Comparison of ENCODE assay signal across 11 mouse cellular contexts in genomic region chr3:145817276-145817675, GRCm38 (mm10). TPM values are rescaled to one million over a fixed set of nuclear protein-coding genes. Genes with fewer than 3 reads are reported as not detected.
A peak's percentile ranks its signal among the peaks of the same experiment; 100 is the strongest.
DNase-seq lines count a peak whose midpoint lies in the region; ATAC-seq lines count a peak whose summit lies in the region.
"Had no signal": no experiment of that assay in that cellular context is flagged by ENCODE, and none has a peak within 500 bp of the region (broad histone marks: within the 10 kb centered on the region; RNA-seq: fewer than 3 reads in every experiment).

No protein-coding gene starts in this region.

- H3K36me3 ChIP-seq in heart, embryonic 10.5 days: no peaks in the 10 kb centered on the region
- no peaks in the 10 kb centered on the region for H3K36me3 ChIP-seq in neural tube, embryonic 11.5 days (ENCODE audit: control insufficient read depth, insufficient read depth, low read length)
- H3K36me3 ChIP-seq: embryonic facial prominence, embryonic 15.5 days had no signal

- H3K27me3 ChIP-seq in heart, embryonic 10.5 days (ENCODE audit: insufficient read depth, poor library complexity, severe bottlenecking): no peaks in the 10 kb centered on the region
- no peaks in the 10 kb centered on the region for H3K27me3 ChIP-seq in neural tube, embryonic 11.5 days (ENCODE audit: control insufficient read depth, insufficient read depth, low read length)
- H3K27me3 ChIP-seq: embryonic facial prominence, embryonic 15.5 days had no signal

- 53% methylated on average over 6 of the region's 6 CpGs for WGBS in heart, embryonic 10.5 days
- 56% methylated on average over 6 of the region's 6 CpGs for WGBS in neural tube, embryonic 11.5 days

- H3K4me3 ChIP-seq in heart, embryonic 10.5 days: no peak overlapping the region
- H3K4me3 ChIP-seq in neural tube, embryonic 11.5 days (ENCODE audit: low read depth, low read length): no peak overlapping the region
- H3K4me3 ChIP-seq: embryonic facial prominence, embryonic 15.5 days had no signal

- peak overlapping the region; percentile 73 for H3K27ac ChIP-seq in heart, embryonic 10.5 days
- H3K27ac ChIP-seq in neural tube, embryonic 11.5 days (ENCODE audit: low read depth, low read length): no peak overlapping the region
- H3K27ac ChIP-seq: embryonic facial prominence, embryonic 15.5 days had no signal

- no peak for DNase-seq in heart, embryonic 10.5 days (ENCODE audit: low spot score)
- no peak for DNase-seq in heart, adult 8-10 months (ENCODE audit: low spot score)
- no peak for DNase-seq in neural tube, embryonic 11.5 days (ENCODE audit: low spot score)
- DNase-seq in neural tube, embryonic 10.5 days (ENCODE audit: extremely low spot score, low spot score): no peak
- DNase-seq in kidney, postnatal 10 days: peak; percentile 30
- DNase-seq in retina, postnatal 1 day: peak; percentile 83
- DNase-seq in thymus, adult 18-20 months: no peak
- no peak for DNase-seq in adrenal gland, postnatal 4 days (ENCODE audit: low spot score in 2 of 2)
- DNase-seq: right cerebral cortex, postnatal 25 days had no signal

- H3K4me1 ChIP-seq in heart, embryonic 10.5 days: peaks cover 54% of the 10 kb centered on the region
- H3K4me1 ChIP-seq in neural tube, embryonic 11.5 days (ENCODE audit: control insufficient read depth, insufficient read depth, low read length): 0 out of 2 replicates have a peak, but pooled peaks cover 4% of the 10 kb centered on the region

- H3K4me2 ChIP-seq in neural tube, embryonic 11.5 days (ENCODE audit: low read depth): no peak overlapping the region
- H3K4me2 ChIP-seq: embryonic facial prominence, embryonic 15.5 days had no signal

- H3K9me3 ChIP-seq in heart, embryonic 10.5 days: no peaks in the 10 kb centered on the region
- H3K9me3 ChIP-seq in neural tube, embryonic 11.5 days (ENCODE audit: control insufficient read depth, low read length): no peaks in the 10 kb centered on the region
- H3K9me3 ChIP-seq: embryonic facial prominence, embryonic 15.5 days had no signal

- ATAC-seq in neural tube, embryonic 11.5 days (ENCODE audit: insufficient read depth, low FRiP score, low TSS enrichment): 0 out of 2 replicates have a peak, but pooled peaks have one; percentile 29

- no peak overlapping the region for H3K9ac ChIP-seq in neural tube, embryonic 11.5 days (ENCODE audit: low read length)
- H3K9ac ChIP-seq: embryonic facial prominence, embryonic 15.5 days had no signal

RNA-seq across cellular contexts. Expression of gene Ddah1, which starts 58.8 kb away (rescaled TPM):
- 55.0 and 56.3 TPM in 2 replicates for polyA plus RNA-seq in heart, embryonic 10.5 days (2016; fragmentation: Nextera tagmentation; extraction: Ambion mirVana)
- 1 to 10 TPM; 6.3 to 9.3 (median 7.5) TPM for total RNA-seq in heart, adult 8-10 months (2022)
- polyA plus RNA-seq in neural tube, embryonic 11.5 days (2014; fragmentation: Nextera tagmentation; extraction: Ambion mirVana): 39.6 and 43.5 TPM in 2 replicates
- total RNA-seq in adrenal gland, postnatal 4 days (2021): 10 to 100 TPM; 11.1 to 18.1 TPM
- total RNA-seq: megakaryocyte progenitor cell, adult 5-6 weeks had no signal

Comparison
In these comparisons a context has a peak if more than half of its experiments do, and no peak if none do; other contexts are left out.
1. DNase-seq: peak in kidney, postnatal 10 days (single experiment) and retina, postnatal 1 day (single experiment); none in heart, embryonic 10.5 days (single experiment), heart, adult 8-10 months (single experiment), neural tube, embryonic 11.5 days (single experiment), neural tube, embryonic 10.5 days (single experiment), thymus, adult 18-20 months (0 of 2) and adrenal gland, postnatal 4 days (0 of 2).